Mouse (Mus musculus) stomach, embryonic 14.5 days (tissue): Measurements from ENCODE around the gene Krtap1-4. TPM values are rescaled to one million over a fixed set of nuclear protein-coding genes. Genes with fewer than 3 reads are reported as not detected.

Source experiments
- ATAC-seq: fragments of 200-750 bp; cut with Nextera tagmentation; 2 replicates; pipeline ENCODE4 v1.8.0; 2017; ENCODE audit warnings: low read depth, moderate TSS enrichment; ENCODE audit not compliant: insufficient number of reproducible peaks, insufficient read depth, low FRiP score
- H3K27ac ChIP-seq: fragments of 300-500 bp; sonication (generic); 2 replicates; pipeline ENCODE4 v1.5.1; 2014; ENCODE audit warnings: mild to moderate bottlenecking, low read length, moderate library complexity, mixed read lengths
- H3K27me3 ChIP-seq: fragments of 300-500 bp; sonication (generic); 2 replicates; pipeline ENCODE4 v1.6.1; 2014; ENCODE audit warnings: low read length, control low read depth, mixed read lengths; ENCODE audit not compliant: control insufficient read depth, insufficient read depth
- H3K36me3 ChIP-seq: fragments of 300-500 bp; sonication (generic); 2 replicates; pipeline ENCODE4 v1.6.1; 2014; ENCODE audit warnings: mild to moderate bottlenecking, control low read depth, low read length, moderate library complexity, mixed read lengths; ENCODE audit not compliant: control insufficient read depth, insufficient read depth
- H3K4me1 ChIP-seq: fragments of 300-500 bp; sonication (generic); 2 replicates; pipeline ENCODE4 v1.6.1; 2014; ENCODE audit warnings: low read length, control low read depth, mixed read lengths; ENCODE audit not compliant: control insufficient read depth, insufficient read depth
- H3K4me2 ChIP-seq: fragments of 300-500 bp; sonication (generic); replicated peaks from 2 replicates; pipeline ENCODE4 v1.6.1; 2014; ENCODE audit warnings: low read depth, low read length, control low read depth
- H3K4me3 ChIP-seq: fragments of 300-500 bp; sonication (generic); 2 replicates; pipeline ENCODE4 v1.5.1; 2014; ENCODE audit warnings: low read depth, low read length, control low read depth
- H3K9ac ChIP-seq: fragments of 300-500 bp; sonication (generic); replicated peaks from 2 replicates; pipeline ENCODE4 v1.6.1; 2014; ENCODE audit warnings: low read depth, mild to moderate bottlenecking, control low read depth, low read length, moderate library complexity, mixed read lengths
- H3K9me3 ChIP-seq: fragments of 300-500 bp; sonication (generic); 2 replicates; pipeline ENCODE4 v1.6.1; 2016; ENCODE audit warnings: low read depth, low read length, control low read depth; ENCODE audit not compliant: control insufficient read depth
- WGBS: fragments of 180-500 bp; shearing (Covaris S2); extraction: QIAGEN DNeasy Blood & Tissue Kit; methylation state at CpG from one replicate; pipeline ENCODE4 v1.1.7; 2014; 5-methylcytosine and 5-hydroxymethylcytosine counted together
- polyA plus RNA-seq: library from polyadenylated mRNA; unstranded; fragments of >200 nt; fragmentation: Nextera tagmentation; extraction: Ambion mirVana; gene quantifications from 2 replicates; pipeline ENCODE4 v1.2.1, GENCODE M21; 2014

Krtap1-4 gene
- polyA plus RNA-seq, 1 experiment from 2014 or later = not detected

GRCm38 (mm10) chr11:99562580-99562979 lies 20.9 kb downstream of the Krtap1-4 start:
- H3K4me2 ChIP-seq = no peak overlapping the region
- H3K27ac ChIP-seq = no peak overlapping the region
- no peaks in the 10 kb centered on the region for H3K27me3 ChIP-seq
- H3K9ac ChIP-seq = no peak overlapping the region
- no peaks in the 10 kb centered on the region for H3K36me3 ChIP-seq
- no peaks in the 10 kb centered on the region for H3K9me3 ChIP-seq
- H3K4me3 ChIP-seq = no peak overlapping the region
- ATAC-seq = no peak
- no peaks in the 10 kb centered on the region for H3K4me1 ChIP-seq
- WGBS = 83% methylated on average over 6 of the region's 6 CpGs

- Histone ChIP-seq H3K36me3 (no peaks in the 10 kb centered on the region), H3K4me1 (no peaks in the 10 kb centered on the region), H3K9me3 (no peaks in the 10 kb centered on the region), H3K4me2 (no peak within 1 kb of the TSS), H3K27ac (no peak within 1 kb of the TSS), H3K4me3 (no peak within 1 kb of the TSS), H3K9ac (no peak within 1 kb of the TSS), H3K27me3 (no peaks in the 10 kb centered on the region)
- ATAC-seq = no peak
- 85% methylated on average over 9 of the region's 9 CpGs for WGBS
These were observed 24.1 kb downstream of the Krtap1-4 start, which contains the start of gene Gm11939 for GRCm38 (mm10) chr11:99559366-99559765. TSS of gene Gm11939 (minus strand) at chr11:99559466.

- no peak for ATAC-seq
- no peak overlapping the region for H3K9ac ChIP-seq
- H3K4me3 ChIP-seq = no peak overlapping the region
- no peaks in the 10 kb centered on the region for H3K27me3 ChIP-seq
- H3K27ac ChIP-seq = no peak overlapping the region
- H3K4me1 ChIP-seq = no peaks in the 10 kb centered on the region
- H3K4me2 ChIP-seq = no peak overlapping the region
- H3K36me3 ChIP-seq = no peaks in the 10 kb centered on the region
- WGBS = 61% methylated on average over 3 of the region's 3 CpGs
- H3K9me3 ChIP-seq = no peaks in the 10 kb centered on the region
These were observed 25.3 kb downstream of the Krtap1-4 start for GRCm38 (mm10) chr11:99557976-99558745.

GRCm38 (mm10) chr11:99556753-99557152 lies 26.7 kb downstream of the Krtap1-4 start, which contains the start of gene Krtap3-2:
TSS of gene Krtap3-2 (minus strand) at chr11:99556853.
- Histone ChIP-seq H3K4me1 (no peaks in the 10 kb centered on the region), H3K27me3 (no peaks in the 10 kb centered on the region), H3K9me3 (no peaks in the 10 kb centered on the region), H3K4me2 (no peak within 1 kb of the TSS), H3K4me3 (no peak within 1 kb of the TSS), H3K36me3 (no peaks in the 10 kb centered on the region), H3K9ac (no peak within 1 kb of the TSS), H3K27ac (no peak within 1 kb of the TSS)
- ATAC-seq = no peak
- 73% methylated on average over 2 of the region's 2 CpGs for WGBS

GRCm38 (mm10) chr11:99556195-99556594 lies 27.3 kb downstream of the Krtap1-4 start:
- H3K4me1 ChIP-seq = no peaks in the 10 kb centered on the region
- 85% methylated on average over 2 of the region's 2 CpGs for WGBS
- ATAC-seq = no peak
- no peak overlapping the region for H3K4me2 ChIP-seq
- no peaks in the 10 kb centered on the region for H3K36me3 ChIP-seq
- H3K9me3 ChIP-seq = no peaks in the 10 kb centered on the region
- H3K27ac ChIP-seq = no peak overlapping the region
- no peak overlapping the region for H3K4me3 ChIP-seq
- no peak overlapping the region for H3K9ac ChIP-seq
- H3K27me3 ChIP-seq = no peaks in the 10 kb centered on the region

GRCm38 (mm10) chr11:99550765-99551164 lies 32.7 kb downstream of the Krtap1-4 start, which contains the start of gene Krtap3-3:
TSS of gene Krtap3-3 (minus strand) at chr11:99550865.
- Histone ChIP-seq H3K9me3 (no peaks in the 10 kb centered on the region), H3K27ac (no peak within 1 kb of the TSS), H3K27me3 (no peaks in the 10 kb centered on the region), H3K4me2 (no peak within 1 kb of the TSS), H3K4me1 (no peaks in the 10 kb centered on the region), H3K4me3 (no peak within 1 kb of the TSS), H3K9ac (no peak within 1 kb of the TSS), H3K36me3 (no peaks in the 10 kb centered on the region)
- WGBS = 70% methylated on average over 4 of the region's 4 CpGs
- no peak for ATAC-seq

- no peak overlapping the region for H3K4me3 ChIP-seq
- H3K9me3 ChIP-seq = no peaks in the 10 kb centered on the region
- no peak overlapping the region for H3K27ac ChIP-seq
- no peaks in the 10 kb centered on the region for H3K36me3 ChIP-seq
- no peak overlapping the region for H3K9ac ChIP-seq
- H3K4me1 ChIP-seq = no peaks in the 10 kb centered on the region
- H3K27me3 ChIP-seq = no peaks in the 10 kb centered on the region
- H3K4me2 ChIP-seq = no peak overlapping the region
- no peak for ATAC-seq
These were observed 35.6 kb downstream of the Krtap1-4 start for GRCm38 (mm10) chr11:99547892-99548291.

- ATAC-seq = no peak
- Histone ChIP-seq H3K4me3 (no peak overlapping the region), H3K4me1 (no peaks in the 10 kb centered on the region), H3K36me3 (no peaks in the 10 kb centered on the region), H3K4me2 (no peak overlapping the region), H3K27ac (no peak overlapping the region), H3K27me3 (no peaks in the 10 kb centered on the region), H3K9me3 (no peaks in the 10 kb centered on the region), H3K9ac (no peak overlapping the region)
- 65% methylated on average over 9 of the region's 9 CpGs for WGBS
These were observed 43.7 kb downstream of the Krtap1-4 start for GRCm38 (mm10) chr11:99539721-99540120.
